Mouse (Mus musculus) layer of hippocampus, postnatal 36 days (tissue): Measurements from ENCODE around the gene Plin1. TPM values are rescaled to one million over a fixed set of nuclear protein-coding genes. Genes with fewer than 3 reads are reported as not detected.

Experiments
- DNase-seq, 2 experiments: peaks; one replicate each; pipeline ENCODE4 v3.0.0; 2022
- total RNA-seq, 2 experiments: library from RNA; stranded (reverse); gene quantifications; 2 replicates each; pipeline ENCODE4 v1.2.3; 2021

Gene Plin1
- total RNA-seq, 2 experiments from 2014 or later, result 0.22 to 0.35 TPM

DNA sequence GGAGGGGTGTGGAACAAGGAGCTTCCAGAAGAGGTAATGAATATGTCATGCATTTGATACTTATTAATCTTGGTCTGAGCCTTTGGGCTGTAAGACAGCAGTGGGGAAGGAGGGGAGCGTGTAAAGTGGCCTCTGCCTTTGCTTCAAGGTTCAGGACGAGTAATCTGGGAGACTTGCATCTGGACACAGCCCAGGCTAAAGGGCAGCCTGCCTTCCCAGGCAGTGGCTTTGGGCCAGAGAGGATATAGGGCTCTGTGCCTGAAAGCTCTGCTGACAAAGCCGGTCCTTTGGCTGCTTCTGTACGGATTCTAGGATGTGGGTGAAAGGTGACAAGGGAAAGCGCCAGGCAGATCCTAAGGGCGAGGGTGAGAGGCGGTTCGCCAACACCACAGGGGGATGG lies 1.9 kb upstream of the Plin1 start:
- DNase-seq, result no peak

DNA sequence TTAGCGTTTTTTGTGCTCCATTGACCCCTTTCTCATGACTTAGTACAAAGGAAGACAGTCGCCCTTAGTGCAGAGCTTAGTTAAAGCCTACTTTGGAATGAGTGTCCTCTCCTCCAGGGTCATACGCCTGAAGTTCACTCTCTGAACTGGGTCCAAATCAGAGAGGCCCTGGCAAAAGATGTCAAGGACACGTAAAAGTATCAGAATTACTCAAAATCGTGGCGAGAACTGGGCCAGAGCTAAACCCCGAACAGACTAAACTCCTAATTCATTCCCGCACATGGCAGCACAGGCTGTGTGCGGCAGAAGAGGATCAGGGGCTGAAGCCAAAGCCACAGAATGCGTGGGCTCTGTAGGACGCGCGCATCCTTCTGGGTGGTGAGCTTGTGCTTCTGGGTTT lies 1.3 kb downstream of the Plin1 start:
- DNase-seq, result no peak

DNA sequence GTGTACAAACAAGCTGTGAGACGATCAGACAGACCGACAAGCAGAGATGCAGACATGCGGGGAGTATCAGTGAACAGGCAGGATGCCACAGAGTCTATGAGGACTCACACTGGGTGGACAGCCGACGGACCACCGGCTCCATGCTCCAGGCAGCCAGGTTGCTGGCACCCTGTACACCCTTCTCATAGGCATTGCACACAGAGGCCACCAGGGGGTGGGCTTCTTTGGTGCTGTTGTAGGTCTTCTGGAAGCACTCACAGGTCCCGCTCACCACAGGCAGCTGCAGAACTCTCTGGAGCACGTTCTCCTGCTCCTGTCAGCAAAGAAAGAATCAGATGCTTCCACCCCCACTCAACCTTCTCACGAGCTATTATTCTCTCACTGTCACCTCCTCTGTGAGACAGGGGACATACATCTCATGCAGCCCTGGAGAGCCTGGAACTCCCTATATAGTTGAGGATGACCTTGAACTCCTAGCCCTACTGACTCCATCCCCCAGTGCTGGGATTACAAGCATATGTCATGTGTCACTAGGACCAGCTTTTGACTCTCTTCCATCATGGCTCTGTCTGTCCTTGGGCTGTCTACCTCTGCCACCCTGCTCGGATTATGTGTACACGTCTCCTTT lies 2.8 kb downstream of the Plin1 start:
- no peak for DNase-seq

DNA sequence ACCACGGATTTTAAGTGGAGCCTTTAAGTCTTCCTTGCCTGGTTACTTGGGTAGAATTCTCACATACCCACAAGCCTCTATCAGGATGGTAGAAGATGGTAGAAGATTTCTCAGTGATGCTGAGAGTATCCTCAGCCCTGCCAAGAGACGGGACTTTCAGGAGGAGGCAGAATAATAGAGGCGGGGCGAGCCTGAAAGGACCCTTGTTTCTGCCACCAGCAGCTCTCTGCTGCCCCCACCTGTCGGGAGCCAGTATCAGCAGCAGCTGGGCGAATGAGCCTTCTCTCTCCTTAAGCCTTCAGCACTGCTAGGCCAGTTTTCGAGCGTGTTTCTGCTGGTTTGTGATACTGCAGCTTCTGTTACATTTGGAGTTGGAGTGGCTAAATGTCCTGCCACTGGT lies 3.5 kb downstream of the Plin1 start:
- DNase-seq, result peak; percentile 51 to 64

DNA sequence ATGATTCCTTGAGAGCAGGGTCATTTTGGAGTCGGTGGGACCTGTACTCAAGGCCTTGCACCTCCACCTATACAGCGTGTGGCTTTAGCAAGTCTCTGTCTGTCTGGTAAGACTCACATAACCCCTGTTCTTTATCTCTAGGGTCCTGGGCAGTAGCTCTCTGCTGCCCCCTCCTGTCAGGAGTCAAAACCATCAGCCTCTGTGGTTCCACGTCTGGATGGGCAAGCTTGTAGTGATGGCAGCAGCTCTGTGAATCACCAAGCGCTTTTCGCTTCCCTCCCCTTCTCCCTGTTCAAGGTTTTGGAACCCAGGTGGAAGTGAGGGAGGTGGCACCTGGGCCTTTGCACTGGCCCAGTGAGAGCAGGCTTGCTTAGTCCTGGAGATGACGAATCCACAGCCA lies 4.5 kb downstream of the Plin1 start:
- DNase-seq, result peak; percentile 40 to 49

DNA sequence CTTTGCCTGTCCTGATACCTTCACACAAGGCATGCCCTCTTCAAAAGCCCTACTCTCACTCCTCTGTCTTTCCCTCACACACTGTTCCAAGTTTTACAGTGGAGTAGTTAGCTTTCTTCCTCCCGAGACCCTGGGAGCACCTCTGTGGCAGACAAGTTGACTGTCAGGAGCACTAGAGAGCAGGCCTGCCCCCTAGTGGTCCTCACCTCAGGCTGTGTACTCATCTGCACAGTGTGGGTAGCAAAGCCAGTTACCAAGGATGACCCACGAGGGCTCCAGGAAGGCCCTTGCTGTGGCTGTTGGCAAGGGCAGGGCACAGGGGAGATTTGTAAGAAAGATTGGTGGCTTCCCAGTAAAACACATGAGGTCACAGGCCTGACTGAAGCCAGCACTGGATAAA lies 5.6 kb downstream of the Plin1 start:
- no peak for DNase-seq

DNA sequence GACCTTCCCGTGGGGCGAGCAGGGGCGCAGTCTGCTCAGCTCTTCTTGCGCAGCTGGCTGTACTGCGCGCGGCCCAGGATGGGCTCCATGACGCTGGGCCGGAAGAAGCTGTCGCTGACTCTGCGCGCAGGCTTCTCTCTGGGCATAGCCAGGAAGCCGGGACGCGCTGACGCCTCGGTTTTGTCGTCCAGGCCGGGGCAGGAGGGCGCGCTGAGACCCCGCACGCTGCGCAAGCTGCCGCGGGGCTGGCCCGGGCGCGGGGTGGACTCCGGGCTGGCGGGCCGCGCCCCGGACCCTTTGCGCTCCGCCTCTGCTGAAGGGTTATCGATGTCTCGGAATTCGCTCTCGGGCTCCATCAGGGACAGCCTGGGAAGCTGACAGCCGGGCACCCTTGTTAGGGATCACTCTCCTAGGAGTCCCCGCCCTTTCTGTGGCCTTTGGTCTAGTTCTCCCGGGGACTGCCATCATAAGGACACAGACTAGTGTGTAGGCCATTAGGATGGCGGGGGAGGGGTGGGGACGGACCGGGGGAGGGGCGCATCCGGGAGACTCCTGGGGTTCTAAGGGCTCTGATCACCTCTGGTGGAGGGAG lies 11.2 kb downstream of the Plin1 start:
- DNase-seq, result peak; percentile 33 to 39

DNA sequence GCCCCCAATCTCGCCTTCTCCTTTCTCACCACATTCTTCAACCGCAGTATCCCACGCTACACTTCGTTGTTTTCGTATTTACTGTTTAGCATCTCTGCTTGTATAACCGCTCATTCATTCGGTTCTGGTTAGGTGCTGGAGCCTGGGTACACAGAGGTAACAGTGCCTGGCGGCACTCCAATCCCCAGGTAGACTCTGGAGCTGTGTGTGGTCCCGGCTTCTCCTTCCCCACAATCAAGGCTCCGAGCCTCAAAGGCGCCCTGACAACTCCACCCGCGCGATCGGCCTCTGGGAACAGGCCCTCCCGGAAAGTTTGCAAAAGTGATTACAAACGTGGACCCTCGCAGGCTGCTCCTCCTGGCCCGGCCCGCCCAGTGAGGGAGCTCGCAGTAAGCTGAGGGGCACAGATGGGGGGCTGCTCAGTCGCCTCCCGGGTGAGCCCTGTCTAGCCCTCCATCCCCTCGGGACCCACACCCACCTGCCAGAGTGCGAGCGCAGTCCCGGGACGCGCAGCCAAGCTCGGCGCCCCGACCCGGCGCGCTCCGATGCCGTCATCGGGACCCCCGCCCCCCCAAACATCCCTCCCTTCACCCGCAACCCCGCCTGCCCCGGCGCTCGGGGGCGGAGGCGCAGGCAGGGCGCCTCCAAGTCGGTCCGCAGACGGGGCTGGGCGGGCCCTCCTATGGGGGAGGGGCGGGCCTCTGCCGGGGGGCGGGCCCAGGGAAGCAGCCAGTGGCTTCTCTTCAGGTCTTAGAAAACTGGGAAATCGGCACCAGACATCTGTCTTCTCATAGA lies 17.3 kb downstream of the Plin1 start, which contains the start of gene Kif7:
TSS of gene Kif7 (minus strand) at position 534 of the 795 bp plus-strand sequence.
- DNase-seq, result peak; percentile 29 to 36

DNA sequence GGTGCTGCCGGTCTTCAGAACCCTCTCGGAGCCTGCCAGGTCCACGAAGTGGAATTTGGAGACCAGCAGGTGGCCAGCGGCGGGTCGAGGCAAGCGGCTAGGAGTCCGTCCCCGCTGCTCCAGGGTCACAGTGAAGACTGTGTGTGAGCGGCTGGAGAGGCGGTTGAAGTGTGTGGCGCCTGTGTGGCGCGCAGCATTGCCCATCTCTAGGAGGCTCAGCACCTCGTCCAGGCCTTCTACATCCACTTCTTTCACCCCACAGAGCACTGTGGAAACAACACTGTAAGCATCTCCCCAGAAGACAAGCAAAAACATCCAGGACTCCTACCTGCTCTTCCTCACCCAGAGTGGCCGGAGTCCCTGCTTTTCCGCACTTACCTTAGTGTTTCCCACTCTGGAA lies 21.9 kb downstream of the Plin1 start:
- DNase-seq, result peak in 1 of 2 experiments; percentile 14

DNA sequence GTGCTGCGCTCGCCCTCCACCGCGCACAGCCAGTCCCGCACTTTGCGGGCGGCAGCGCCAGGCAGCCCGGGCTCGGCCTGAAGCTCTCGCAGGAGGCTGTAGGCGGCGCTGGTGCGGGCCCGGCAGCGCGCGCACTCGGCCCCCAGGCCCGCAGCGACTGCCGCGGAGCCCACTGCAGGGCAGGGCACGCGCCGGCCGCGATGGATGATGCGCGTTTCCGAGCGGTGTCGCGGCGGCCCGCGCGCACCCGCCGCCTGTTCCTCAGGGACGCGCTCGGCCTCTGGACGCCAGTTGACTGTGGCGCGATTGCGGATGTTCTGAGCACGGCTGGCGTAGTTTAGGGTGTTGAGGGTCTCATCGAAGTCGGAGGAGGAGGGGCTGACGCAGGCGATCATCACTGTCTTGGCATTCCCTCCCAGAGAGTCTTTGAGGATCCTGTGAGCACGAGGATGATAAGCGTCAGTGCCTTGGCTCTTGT lies 22.5 kb downstream of the Plin1 start:
- DNase-seq, result peak; percentile 53

DNA sequence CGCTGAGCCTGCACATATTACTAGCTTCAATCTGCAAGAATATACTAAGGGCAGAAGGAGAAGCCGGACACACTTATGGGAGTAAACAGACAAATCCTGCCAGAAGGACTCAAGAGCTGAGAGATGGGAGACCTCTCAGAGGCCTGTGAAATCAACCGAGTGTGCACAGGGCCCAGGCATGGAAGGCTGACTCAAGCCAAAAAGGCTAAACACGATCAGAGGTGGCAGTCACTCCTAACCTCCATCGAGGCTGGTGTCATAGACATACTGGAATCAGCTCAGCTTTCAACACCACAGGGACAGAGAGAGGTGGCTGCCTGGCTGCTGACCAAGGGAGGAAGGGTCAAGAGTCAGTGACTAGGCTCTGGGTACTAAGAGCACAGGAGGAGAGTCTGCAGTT lies 27.5 kb downstream of the Plin1 start:
- no peak for DNase-seq

DNA sequence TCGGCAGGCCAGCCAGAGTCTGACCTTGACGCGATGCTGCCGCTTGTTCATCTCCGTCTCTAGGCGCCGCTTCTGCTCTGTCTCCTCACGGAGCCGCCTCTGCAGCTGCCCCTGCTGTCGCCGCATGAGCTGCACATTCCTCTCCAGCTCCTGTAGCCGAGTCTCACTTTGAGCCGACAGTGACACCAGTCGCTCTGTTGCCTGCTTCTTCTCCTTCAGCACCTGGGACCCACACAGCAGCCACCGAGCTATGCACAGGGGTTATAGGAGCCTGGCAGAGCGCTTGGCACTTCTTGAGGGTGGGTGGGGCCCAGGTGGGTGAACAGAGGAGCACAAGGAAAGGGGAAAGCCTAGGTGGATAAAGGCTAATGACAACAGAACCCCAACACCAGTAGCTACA lies 29.9 kb downstream of the Plin1 start:
- DNase-seq, result no peak

DNA sequence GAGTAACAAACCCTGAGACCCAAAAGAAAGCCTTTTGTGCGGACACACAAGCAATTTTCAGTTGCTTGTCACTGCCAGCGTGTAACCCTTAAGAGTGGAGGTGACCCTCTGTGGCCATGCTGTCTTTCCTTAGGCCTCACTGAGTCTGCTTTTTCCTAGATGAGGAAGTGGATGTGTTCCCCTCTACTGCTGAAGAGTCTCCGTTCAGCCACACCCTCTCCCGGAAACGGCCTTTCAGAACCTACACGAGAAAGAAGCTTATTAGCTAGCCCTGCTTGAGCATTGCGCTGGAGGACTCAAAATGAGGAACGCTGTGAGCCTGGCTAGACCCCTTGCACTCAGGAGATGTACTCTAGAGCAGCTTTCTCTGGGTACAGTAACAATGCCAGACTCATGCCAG lies 36.2 kb downstream of the Plin1 start:
- DNase-seq, result no peak

DNA sequence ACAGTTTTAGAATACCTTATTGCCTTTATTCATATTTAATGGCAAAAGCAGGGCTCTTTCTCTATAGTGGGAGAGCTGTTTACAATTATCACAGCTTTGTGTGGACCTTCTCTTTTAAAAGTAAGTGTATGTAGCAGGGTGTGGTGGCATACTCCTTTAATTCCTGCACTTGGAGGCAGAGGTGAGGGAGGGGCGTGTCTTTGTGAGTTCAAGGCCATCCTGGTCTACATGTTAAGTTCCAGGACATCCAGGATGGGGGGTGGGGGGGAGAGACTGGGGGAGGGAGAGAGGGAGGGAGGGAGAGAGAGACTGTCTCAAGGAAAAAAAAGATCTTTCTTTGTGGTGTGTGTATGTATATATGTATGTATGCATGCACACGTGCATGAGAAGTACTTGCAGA lies 52.5 kb downstream of the Plin1 start:
- DNase-seq, result no peak

DNA sequence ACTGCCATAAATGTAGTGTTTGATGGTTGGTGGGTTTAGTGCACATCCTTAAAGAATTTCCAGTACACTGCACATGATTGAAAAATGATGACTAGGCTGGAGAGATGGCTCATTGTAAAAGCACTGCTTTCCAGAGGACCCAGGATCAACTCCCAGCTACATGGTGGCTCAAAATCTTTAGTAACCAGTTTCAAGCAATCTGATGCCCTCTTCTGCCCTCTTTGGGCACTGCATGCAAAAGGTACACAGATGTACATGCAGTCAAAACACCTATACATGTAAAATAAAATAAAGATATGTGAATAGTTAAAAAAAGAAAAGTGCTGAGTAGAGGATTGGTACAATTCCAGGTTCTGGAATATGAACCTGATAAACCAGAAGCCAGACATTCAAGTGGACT lies 53.5 kb downstream of the Plin1 start:
- no peak for DNase-seq

DNA sequence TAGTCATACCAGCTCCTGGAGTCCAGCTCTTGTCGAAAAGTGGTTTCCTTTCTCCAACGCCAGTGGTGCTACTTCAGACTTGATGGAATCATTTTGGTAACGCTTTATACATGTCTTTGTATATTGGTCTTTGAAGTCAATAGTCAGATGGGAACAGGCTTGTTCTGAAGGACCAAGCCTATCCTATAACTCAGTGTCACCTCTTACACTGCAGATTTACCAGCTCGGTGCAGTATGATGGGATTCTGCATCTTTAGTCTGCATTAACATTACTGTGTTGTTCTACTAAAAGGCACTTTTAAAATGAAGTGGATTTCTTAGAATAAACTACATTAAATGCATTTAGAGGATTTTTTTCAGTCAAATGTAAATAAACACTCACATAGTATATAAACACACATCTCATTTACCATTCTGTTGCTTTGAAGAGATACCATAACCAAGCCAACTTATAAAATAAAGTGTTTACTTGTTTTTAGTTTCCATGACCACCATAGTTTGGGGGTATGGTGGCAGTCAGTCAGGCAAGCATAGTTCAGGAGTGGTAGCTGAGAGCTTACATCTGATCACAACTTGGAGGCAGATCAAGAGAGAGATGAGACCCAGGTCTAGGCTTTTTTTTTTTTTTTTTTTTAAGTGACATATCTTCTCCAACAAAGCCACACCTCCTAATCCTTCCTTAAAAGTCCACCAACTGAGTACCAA lies 61.7 kb downstream of the Plin1 start:
- DNase-seq, result no peak

Other genes starting within 250 kb of the Plin1 start
- 1 to 10 TPM; 1.1 to 1.2 TPM for gene Rhcg, start 115.2 kb downstream of the Plin1 start, total RNA-seq
- gene Ticrr, start 72.7 kb downstream of the Plin1 start, total RNA-seq, result under 1 TPM; 0.10 to 0.20 TPM
- gene Kif7, start 17.2 kb downstream of the Plin1 start, total RNA-seq, result 1 to 10 TPM; 1.9 to 2.3 TPM
- 10 to 100 TPM; 10.3 to 10.9 TPM for gene Pex11a, start 10.2 kb upstream of the Plin1 start, total RNA-seq
- under 1 TPM; 0.30 to 0.38 TPM for gene Wdr93, start 10.3 kb upstream of the Plin1 start, total RNA-seq
- under 1 TPM in 1 of 2 experiments, not detected in 1; 0.30 TPM for gene Mesp1, start 60.9 kb upstream of the Plin1 start, total RNA-seq
- 1 to 10 TPM; 1.1 to 1.6 TPM for gene Mesp2, start 77.8 kb upstream of the Plin1 start, total RNA-seq
- 1 to 10 TPM; 3.1 to 4.8 TPM for gene Anpep, start 128.2 kb upstream of the Plin1 start, total RNA-seq
- 10 to 100 TPM; 47.4 to 49.6 TPM for gene Ap3s2, start 187.7 kb upstream of the Plin1 start, total RNA-seq
- gene Arpin, start 202.5 kb upstream of the Plin1 start, total RNA-seq, result 10 to 100 TPM; 12.0 to 13.4 TPM